Comparison of ENCODE assay signal across 9 mouse cellular contexts in the genomic region with DNA sequence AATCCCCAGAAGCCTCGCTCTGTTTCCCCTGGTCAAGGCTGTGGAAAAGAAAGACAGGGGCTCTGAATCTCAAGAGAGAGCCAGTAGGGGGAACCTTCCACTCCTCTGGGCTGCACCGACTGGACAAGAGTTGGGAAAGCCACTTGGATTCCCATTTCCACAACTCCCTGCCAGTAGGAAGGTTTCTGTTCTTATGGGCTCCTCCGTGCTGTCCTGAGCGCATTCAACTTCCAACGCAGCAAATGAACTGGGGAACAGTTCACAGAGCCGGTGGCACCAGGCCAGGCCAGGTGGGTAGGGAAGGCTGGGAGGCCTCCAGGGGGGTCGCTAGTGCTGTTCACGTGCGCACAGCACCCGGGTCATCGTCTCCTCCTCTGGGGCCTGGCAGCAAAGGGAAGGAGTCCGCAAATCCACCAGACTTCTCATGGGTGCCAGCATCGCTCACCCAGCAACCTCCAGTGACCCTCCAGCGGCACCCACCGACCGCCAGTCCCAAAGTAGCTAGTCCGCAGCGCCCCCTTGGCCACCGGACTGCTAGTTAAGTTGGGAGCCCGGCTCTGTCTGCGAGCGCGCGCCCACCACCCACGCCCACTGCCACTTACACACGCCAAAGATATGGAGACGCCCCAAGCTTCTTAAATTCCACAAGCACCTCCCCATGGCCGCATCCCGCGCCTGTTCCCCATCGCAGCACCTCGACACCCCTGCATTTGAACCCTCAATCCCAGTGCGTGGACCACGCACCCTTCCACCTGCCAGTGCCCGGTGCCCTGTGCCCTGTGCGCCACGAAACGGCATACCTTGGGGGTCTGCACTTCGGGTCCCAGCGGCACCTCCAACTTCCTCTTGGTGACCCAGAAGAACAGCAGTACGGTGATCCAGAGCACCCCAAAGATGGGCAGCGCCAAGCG. TPM values are rescaled to one million over a fixed set of nuclear protein-coding genes. Genes with fewer than 3 reads are reported as not detected.
A peak's percentile ranks its signal among the peaks of the same experiment; 100 is the strongest.
DNase-seq lines count a peak whose midpoint lies in the region; ATAC-seq and TF ChIP-seq lines count a peak whose summit lies in the region.
"Had no signal": no experiment of that assay in that cellular context is flagged by ENCODE, and none has a peak within 500 bp of the region (broad histone marks: within the 10 kb centered on the region; RNA-seq: fewer than 3 reads in every experiment).

No protein-coding gene starts in this region.

- TF ChIP-seq CTCF in layer of hippocampus, adult 2 months (conservative IDR thresholded peaks at IDR 0.05) = no peak

- H3K4me3 ChIP-seq in megakaryocyte, embryonic 14.5 days (replicated peaks) = peak overlapping the region; percentile 83
- peak overlapping the region; percentile 68 for H3K4me3 ChIP-seq in layer of hippocampus, adult 2 months
- H3K4me3 ChIP-seq in midbrain, embryonic 14.5 days (replicated peaks; ENCODE audit: low read depth, low read length) = peak overlapping the region; percentile 58

- ATAC-seq in megakaryocyte, adult 5-6 weeks (ENCODE audit: poor library complexity, severe bottlenecking) = no peak
- peak; percentile 31; the same call in 1 of the 2 replicates for ATAC-seq in midbrain, embryonic 14.5 days (ENCODE audit: low FRiP score, low TSS enrichment)

- peak overlapping the region; percentile 95 for H3K27ac ChIP-seq in layer of hippocampus, adult 2 months
- peak overlapping the region; percentile 85 for H3K27ac ChIP-seq in midbrain, embryonic 14.5 days (replicated peaks; ENCODE audit: low read depth, low read length)

- H3K9me3 ChIP-seq in megakaryocyte, embryonic 14.5 days = peaks cover 18% of the 10 kb centered on the region
- no peaks in the 10 kb centered on the region for H3K9me3 ChIP-seq in midbrain, embryonic 14.5 days (ENCODE audit: control insufficient read depth, low read length)

- peak; percentile 42 for DNase-seq in embryo, embryonic 11 days
- DNase-seq in heart, postnatal 4 days = peak; percentile 11
- DNase-seq in layer of hippocampus, adult 2 months (ENCODE audit: low spot score in 2 of 2) = peak; percentile 45 to 62
- peak; percentile 61 for DNase-seq in midbrain, embryonic 14.5 days
- peak; percentile 11 for DNase-seq in testis, postnatal 14 days (ENCODE audit: low spot score)
- no peak for DNase-seq in adipocyte (ENCODE audit: low spot score)

- H3K27me3 ChIP-seq in megakaryocyte, embryonic 14.5 days (replicated peaks) = peaks cover 75% of the 10 kb centered on the region
- H3K27me3 ChIP-seq in midbrain, embryonic 14.5 days (ENCODE audit: control insufficient read depth, insufficient read depth, low read length) = no peaks in the 10 kb centered on the region; the same call in 1 of the 2 replicates

- peak overlapping the region; percentile 92 for H3K4me2 ChIP-seq in midbrain, embryonic 14.5 days (ENCODE audit: low read length)

- WGBS in midbrain, embryonic 14.5 days = 1% methylated on average over 43 of the region's 43 CpGs

- H3K9ac ChIP-seq in midbrain, embryonic 14.5 days (replicated peaks; ENCODE audit: low read length) = peak overlapping the region; percentile 80

- H3K36me3 ChIP-seq in megakaryocyte, embryonic 14.5 days (replicated peaks; ENCODE audit: low read length) = no peaks in the 10 kb centered on the region
- H3K36me3 ChIP-seq in midbrain, embryonic 14.5 days (ENCODE audit: control insufficient read depth, insufficient read depth, low read length) = no peaks in the 10 kb centered on the region

- H3K4me1 ChIP-seq in megakaryocyte, embryonic 14.5 days = peaks cover 15% of the 10 kb centered on the region
- peaks cover 14% of the 10 kb centered on the region for H3K4me1 ChIP-seq in midbrain, embryonic 14.5 days (ENCODE audit: control insufficient read depth, insufficient read depth, low read length)

RNA-seq across cellular contexts. Expression of a gene that starts 0.9 kb away (rescaled TPM):
- polyA plus RNA-seq in megakaryocyte, embryonic 14.5 days (2012; ENCODE audit: insufficient read depth, low replicate concordance) = 0.12 TPM in 1 of 2 replicates, not detected in the other
- total RNA-seq in megakaryocyte, adult 5-6 weeks (2015) = not detected in 2 replicates
- total RNA-seq in megakaryocyte, adult 5-6 weeks (2017) = not detected in 2 replicates
- under 1 TPM in 1 of 2 experiments, not detected in 1; 0.14 TPM for total RNA-seq in heart, postnatal 4 days (2021)
- 10 to 100 TPM; 24.0 to 25.7 TPM for total RNA-seq in layer of hippocampus, adult 2 months (2021)
- polyA plus RNA-seq in midbrain, embryonic 14.5 days (2014; fragmentation: Nextera tagmentation; extraction: Ambion mirVana) = 15.3 and 18.8 TPM in 2 replicates
- total RNA-seq: common myeloid progenitor, adult 5-6 weeks had no signal

Comparison
In these comparisons a context has a peak if more than half of its experiments do, and no peak if none do; other contexts are left out.
1. RNA of a gene that starts 0.9 kb away (total RNA-seq): 24.0 to 25.7 TPM in layer of hippocampus, adult 2 months; 0.14 TPM in heart, postnatal 4 days and not detected in megakaryocyte, adult 5-6 weeks; every median in the first group is over 10 times any median in the second.
2. Peak in every context shown above with its lines, with median percentiles within 50 percentile points of each other: H3K4me3 ChIP-seq.